Mouse (Mus musculus) MEL (cell line): ENCODE data around the gene Gm10300.

Source experiments
- BHLHE40 ChIP-seq: IDR thresholded peaks from 2 replicates; pipeline ENCODE4 v1.6.1; 2012; ENCODE audit warnings: low read depth, mild to moderate bottlenecking, inconsistent platforms, low read length, improper control_type of control experiment, borderline replicate concordance
- CTCF ChIP-seq, 3 experiments: IDR thresholded peaks in 2 of 3; conservative IDR thresholded peaks in 1 of 3; 2 replicates each; pipeline ENCODE4 v1.5.1; 2011 to 2012; ENCODE audit warnings: low read length in 3 of 3, low read depth in 2 of 3, mild to moderate bottlenecking in 2 of 3, improper control_type of control experiment in 1 of 3, inconsistent platforms in 1 of 3, mixed read lengths in 1 of 3, moderate library complexity in 1 of 3; ENCODE audit not compliant: control insufficient read depth in 1 of 3, insufficient read depth in 1 of 3, poor library complexity in 1 of 3, severe bottlenecking in 1 of 3
- ELF1 ChIP-seq: IDR thresholded peaks from 2 replicates; pipeline ENCODE4 v1.6.1; 2014; ENCODE audit warnings: low read depth, mild to moderate bottlenecking, inconsistent platforms, low read length, improper control_type of control experiment, moderate library complexity
- EP300 ChIP-seq, 2 experiments: IDR thresholded peaks; 2 replicates each; pipeline ENCODE4 v1.6.1; 2011; ENCODE audit warnings: improper control_type of control experiment in 2 of 2, low read length in 2 of 2, low read depth in 1 of 2, mild to moderate bottlenecking in 1 of 2
- GATA1 ChIP-seq: IDR thresholded peaks from 2 replicates; pipeline ENCODE4 v1.6.1; 2011; ENCODE audit warnings: low read depth, low read length, improper control_type of control experiment
- MAX ChIP-seq: IDR thresholded peaks from 2 replicates; pipeline ENCODE4 v1.6.1; 2011; ENCODE audit warnings: low read length, improper control_type of control experiment
- MAZ ChIP-seq: IDR thresholded peaks from 2 replicates; pipeline ENCODE4 v1.6.1; 2012; ENCODE audit warnings: low read depth, mild to moderate bottlenecking, inconsistent platforms, low read length, improper control_type of control experiment
- POLR2A ChIP-seq, 2 experiments: IDR thresholded peaks; 2 replicates each; pipeline ENCODE4 v1.6.1; 2011 to 2012; ENCODE audit warnings: low read length in 2 of 2, mild to moderate bottlenecking in 2 of 2, control low read depth in 1 of 2, improper control_type of control experiment in 1 of 2, low read depth in 1 of 2, moderate library complexity in 1 of 2; ENCODE audit not compliant: control insufficient read depth in 1 of 2, insufficient read depth in 1 of 2, poor library complexity in 1 of 2
- RCOR1 ChIP-seq: IDR thresholded peaks from 2 replicates; pipeline ENCODE4 v1.6.1; 2012; ENCODE audit warnings: low read depth, mild to moderate bottlenecking, inconsistent platforms, low read length, improper control_type of control experiment
- SIN3A ChIP-seq: IDR thresholded peaks from 2 replicates; pipeline ENCODE4 v1.6.1; 2012; ENCODE audit warnings: low read length, improper control_type of control experiment, inconsistent platforms
- USF1 ChIP-seq: IDR thresholded peaks from 2 replicates; pipeline ENCODE4 v1.6.1; 2014; ENCODE audit warnings: low read depth, mild to moderate bottlenecking, inconsistent platforms, low read length, improper control_type of control experiment, moderate library complexity
- ZNF384 ChIP-seq: IDR thresholded peaks from 2 replicates; pipeline ENCODE4 v1.6.1; 2012; ENCODE audit warnings: low read depth, mild to moderate bottlenecking, inconsistent platforms, low read length, improper control_type of control experiment

DNA sequence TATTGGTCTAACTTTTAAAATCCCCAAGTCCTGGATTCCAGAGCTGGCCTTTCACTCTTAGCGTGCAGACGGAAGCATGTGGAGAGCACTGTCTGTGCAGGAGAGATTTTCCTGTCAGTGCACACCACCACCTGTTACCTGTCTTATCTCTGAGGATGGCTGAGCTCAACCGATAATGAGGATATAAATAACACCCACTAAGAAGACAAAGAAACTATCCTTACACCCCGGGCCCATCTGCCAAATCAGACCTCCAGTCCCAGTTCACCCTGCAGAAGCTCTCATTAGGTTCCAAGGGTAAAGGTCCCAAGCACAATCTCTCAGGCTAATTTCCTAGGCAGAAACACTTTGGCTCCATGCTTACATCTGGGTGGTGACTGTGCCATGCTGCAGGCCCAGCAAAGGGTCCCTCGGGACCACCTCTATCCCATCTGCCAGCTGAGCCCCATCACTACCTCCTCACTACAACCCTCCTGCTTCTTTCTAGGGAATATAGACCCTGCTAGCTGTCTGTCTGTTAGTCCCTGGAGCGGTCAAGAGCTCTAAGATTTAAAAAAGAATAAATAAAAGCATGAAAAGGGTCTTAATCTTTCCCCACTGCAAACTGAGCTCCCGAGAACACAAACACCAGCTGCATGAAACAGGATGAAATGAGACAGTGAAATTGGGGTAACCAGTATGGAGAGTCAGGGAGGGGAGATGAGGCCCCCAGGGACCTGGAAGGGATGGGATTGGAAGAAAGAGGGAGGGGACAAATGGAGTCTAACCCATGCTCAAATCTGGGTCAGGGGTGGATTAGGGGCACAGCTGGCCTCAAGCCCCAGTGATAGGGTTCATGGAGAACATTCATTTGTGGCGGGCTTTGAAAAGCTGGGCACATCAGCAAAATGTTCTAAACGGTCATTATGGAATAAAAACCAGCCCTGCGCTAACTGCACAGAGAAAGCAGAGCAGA is 22.9 kb upstream of the Gm10300 start:
- TF ChIP-seq EP300 (IDR thresholded peaks at IDR 0.05; ENCODE audit: low read depth in 1 of 2, low read length in 2 of 2) (no peak), POLR2A (IDR thresholded peaks at IDR 0.05; ENCODE audit: control insufficient read depth in 1 of 2, insufficient read depth in 1 of 2, low read depth in 1 of 2, low read length in 2 of 2, poor library complexity in 1 of 2) (no peak), CTCF (IDR thresholded peaks at IDR 0.05 in 2 of 3, conservative IDR thresholded peaks at IDR 0.05 in 1 of 3; ENCODE audit: control insufficient read depth in 1 of 3, insufficient read depth in 1 of 3, low read depth in 2 of 3, low read length in 3 of 3, poor library complexity in 1 of 3, severe bottlenecking in 1 of 3) (no peak), USF1 (no peak), ELF1 (no peak), ZNF384 (no peak), SIN3A (no peak), RCOR1 (no peak), MAZ (no peak), BHLHE40 (no peak), GATA1 (no peak), MAX (no peak)
